Mouse (Mus musculus) brain, embryonic 14.5 days (tissue): ENCODE data around the gene Sh3gl1. TPM values are rescaled to one million over a fixed set of nuclear protein-coding genes. Genes with fewer than 3 reads are reported as not detected.
A peak's percentile ranks its signal among the peaks of the same experiment; 100 is the strongest.

ENCODE experiments used
- DNase-seq: peaks from one replicate; pipeline ENCODE4 v3.0.0-alpha.2; 2011; ENCODE audit warnings: low read depth
- CTCF ChIP-seq: fragments of 200-500 bp; IDR thresholded peaks from 2 replicates; pipeline ENCODE4 v1.5.1; 2012; ENCODE audit warnings: inconsistent platforms, mild to moderate bottlenecking, moderate library complexity, borderline replicate concordance; ENCODE audit not compliant: insufficient read depth, insufficient read length; ENCODE audit errors: extremely low read depth
- POLR2A ChIP-seq: fragments of 200-500 bp; IDR thresholded peaks from 2 replicates; pipeline ENCODE4 v1.6.1; 2012; ENCODE audit warnings: mild to moderate bottlenecking, inconsistent platforms, borderline replicate concordance; ENCODE audit not compliant: poor library complexity, insufficient read depth, insufficient read length, severe bottlenecking; ENCODE audit errors: extremely low read depth
- polyA plus RNA-seq: library from polyadenylated mRNA; depleted of rRNA; stranded (reverse); fragments of >200 nt; gene quantifications from 2 replicates; pipeline ENCODE4 v1.2.3, GENCODE M21; 2012; rRNA removed

Gene Sh3gl1
- polyA plus RNA-seq: 90.3 and 121 TPM in 2 replicates

GRCm38 (mm10) chr17:56036176-56036900, at the start of gene Sh3gl1:
TSS of gene Sh3gl1 (minus strand) at chr17:56036635.
- DNase-seq: peak; percentile 99
- TF ChIP-seq CTCF: peak; percentile 100
- TF ChIP-seq POLR2A: peak; percentile 86

DNA sequence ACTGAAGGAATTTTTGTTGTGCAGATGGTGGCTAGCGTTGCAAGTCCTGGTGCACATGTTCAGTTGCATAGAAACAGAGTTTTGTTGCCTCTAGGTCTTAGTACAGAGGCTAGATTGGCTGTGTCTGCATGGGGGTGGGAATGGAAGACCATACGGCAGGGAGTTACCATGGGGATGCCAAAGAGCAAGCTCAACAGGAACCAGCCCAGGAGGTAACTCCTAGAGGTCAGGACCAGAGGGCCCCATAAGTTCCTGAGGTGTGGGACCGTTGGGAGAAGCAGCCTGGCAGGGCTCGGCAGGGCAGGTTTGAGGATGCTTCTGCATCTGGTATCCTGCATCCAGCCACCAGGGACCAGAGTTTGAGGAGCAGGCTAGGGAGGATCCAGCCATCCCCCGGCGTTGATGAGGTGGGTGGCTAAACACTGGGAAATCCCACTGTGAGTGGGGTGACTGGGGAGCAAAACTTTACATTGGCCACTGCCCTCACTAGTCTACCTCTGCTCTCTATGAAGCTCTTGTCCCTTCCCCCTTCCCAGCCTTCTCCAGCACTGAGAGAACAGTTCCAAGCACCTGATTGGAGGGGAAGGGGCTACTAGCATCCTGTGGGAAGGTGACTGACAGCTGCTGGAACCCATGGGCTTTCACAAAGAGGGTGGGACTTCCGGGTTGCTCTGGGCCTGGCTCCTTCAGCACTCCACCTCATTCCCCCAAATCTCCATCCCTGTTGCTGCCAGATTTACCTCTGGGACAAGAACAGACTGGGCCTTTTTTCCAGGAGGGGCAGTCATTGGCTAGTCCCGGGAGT, 44.5 kb upstream of the Sh3gl1 start:
- peak; percentile 95 for DNase-seq
- TF ChIP-seq CTCF (no peak), POLR2A (no peak)

GRCm38 (mm10) chr17:56079921-56080320, 43.5 kb upstream of the Sh3gl1 start:
- TF ChIP-seq POLR2A: no peak
- no peak for TF ChIP-seq CTCF

GRCm38 (mm10) chr17:56078880-56079795, 42.7 kb upstream of the Sh3gl1 start, which contains the start of gene Hdgfl2:
TSS of gene Hdgfl2 (plus strand) at chr17:56079634.
- TF ChIP-seq CTCF: no peak
- TF ChIP-seq POLR2A: peak; percentile 89
- DNase-seq: peak; percentile 100

More at GRCm38 (mm10) chr17:56079921-56080320, 43.5 kb upstream of the Sh3gl1 start:
- DNase-seq: peak; percentile 10

DNA sequence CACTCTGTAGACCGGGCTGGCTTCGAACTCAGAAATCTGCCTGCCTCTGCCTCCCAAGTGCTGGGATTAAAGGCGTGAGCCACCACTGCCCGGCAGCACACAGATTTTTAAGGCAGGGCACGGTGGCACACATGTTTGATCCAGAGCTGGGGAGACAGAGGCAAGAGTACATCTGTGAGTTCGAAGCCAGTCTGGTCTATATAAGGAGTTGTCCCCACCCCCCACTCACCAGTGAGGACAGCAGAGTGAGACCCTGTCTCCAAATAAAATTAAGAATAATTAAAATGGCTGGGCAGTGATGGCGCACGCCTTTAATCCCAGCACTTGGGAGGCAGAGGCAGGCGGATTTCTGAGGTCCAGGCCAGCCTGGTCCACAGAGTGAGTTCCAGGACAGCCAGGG, 41.9 kb upstream of the Sh3gl1 start:
- peak; percentile 11 for DNase-seq

DNA sequence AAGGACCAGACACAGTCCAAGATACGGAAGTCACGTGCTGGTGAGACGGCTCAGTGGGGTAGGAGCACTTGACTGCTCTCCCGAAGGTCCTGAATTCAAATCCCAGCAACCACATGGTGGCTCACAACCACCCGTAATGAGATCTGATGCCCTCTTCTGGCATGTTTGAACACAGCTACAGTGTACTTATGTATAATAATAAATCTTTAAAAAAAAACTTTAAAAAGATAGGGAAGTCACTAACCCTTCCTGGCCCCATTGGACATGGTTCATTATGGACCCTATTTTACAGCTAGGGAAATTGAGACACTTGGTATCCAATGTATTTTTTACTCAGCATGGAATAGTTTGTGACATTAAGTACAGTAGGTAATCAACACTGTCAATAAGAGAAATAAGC, 41.1 kb upstream of the Sh3gl1 start:
- no peak for DNase-seq
- TF ChIP-seq POLR2A (no peak), CTCF (no peak)

- peak; percentile 41; the same call in 1 of the 2 replicates for TF ChIP-seq CTCF
- peak; percentile 51; the same call in 1 of the 2 replicates for TF ChIP-seq POLR2A
- peak; percentile 99 for DNase-seq
These were observed 38.4 kb upstream of the Sh3gl1 start, which contains the start of gene Ubxn6 for GRCm38 (mm10) chr17:56074827-56075208. TSS of gene Ubxn6 (minus strand) at chr17:56075028.

- peak; percentile 83 for DNase-seq
- no peak for TF ChIP-seq POLR2A
These were observed 37.8 kb upstream of the Sh3gl1 start for GRCm38 (mm10) chr17:56074097-56074826.

- TF ChIP-seq POLR2A (no peak), CTCF (no peak)
These were observed 35.8 kb upstream of the Sh3gl1 start for GRCm38 (mm10) chr17:56072243-56072642.

DNA sequence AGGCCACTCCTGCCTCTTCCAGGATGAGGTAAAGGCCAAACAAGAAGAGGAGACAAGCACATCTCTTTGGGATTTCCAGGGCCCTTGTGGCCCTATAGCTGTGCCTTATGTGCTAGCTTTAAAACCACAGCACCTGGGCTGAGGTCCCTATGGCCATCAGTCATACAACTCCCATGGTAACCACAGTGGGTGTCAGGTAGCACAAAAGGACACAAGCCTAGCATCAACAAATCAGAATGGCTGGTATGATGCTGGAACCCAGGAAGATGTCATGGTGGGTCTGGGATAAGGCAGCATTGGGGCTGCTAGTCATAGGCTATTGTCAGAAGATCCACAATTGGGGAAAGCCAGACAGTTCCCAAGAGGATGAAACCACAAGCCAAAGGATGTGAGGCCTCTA, 34.7 kb upstream of the Sh3gl1 start:
- no peak for DNase-seq

More at GRCm38 (mm10) chr17:56072243-56072642, 35.8 kb upstream of the Sh3gl1 start:
- no peak for DNase-seq

More for the DNA sequence above, 34.7 kb upstream of the Sh3gl1 start:
- TF ChIP-seq CTCF (no peak), POLR2A (no peak)
